Mouse (Mus musculus): ENCODE measurements around the gene Dph1.

DNA sequence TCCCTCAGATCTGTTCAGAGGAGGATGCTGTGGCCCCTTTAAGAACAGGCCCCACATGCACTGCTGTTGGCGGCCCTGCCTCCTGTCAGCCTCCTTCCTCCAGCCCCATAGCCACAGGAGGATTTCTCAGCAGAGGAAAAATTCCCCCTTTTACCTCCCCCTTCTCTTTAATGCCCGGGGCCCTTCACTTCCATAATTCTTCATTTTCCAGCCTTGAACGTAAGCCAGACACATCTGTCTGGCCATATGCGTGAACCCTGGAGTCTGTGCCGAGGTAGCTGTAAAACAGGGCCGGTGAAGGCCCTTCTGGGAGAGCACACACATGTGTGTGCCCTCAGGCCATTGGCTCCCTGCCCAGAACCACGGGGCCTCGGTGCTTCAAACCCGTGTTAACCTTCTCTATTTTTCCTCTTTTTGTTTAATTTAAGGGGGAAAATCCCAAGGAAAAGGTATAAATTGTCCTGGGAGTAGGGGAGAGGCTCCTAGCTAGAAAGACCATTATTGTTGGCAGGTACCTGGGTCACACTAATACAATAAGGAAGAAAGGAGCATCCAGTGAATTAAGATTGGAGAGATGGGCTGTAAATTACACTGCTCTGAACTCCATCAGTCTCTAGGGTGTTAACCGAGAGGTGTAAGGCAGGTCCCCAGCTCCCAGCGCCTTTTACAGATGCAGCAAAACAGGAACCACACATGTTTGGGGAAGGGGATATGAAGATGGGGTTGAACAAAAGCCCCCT lies 43.8 kb downstream of the Dph1 start:
- TF ChIP-seq CTCF (IDR thresholded peaks at IDR 0.05; ENCODE audit: insufficient read depth, low read depth, low read length) (no peak), POLR2A (IDR thresholded peaks at IDR 0.05; ENCODE audit: insufficient read depth, low read depth, low read length) (no peak)

All from olfactory bulb, adult 2 months (tissue).